Mouse (Mus musculus) activated CD4-positive, CD25-positive, alpha-beta regulatory T cell (primary cell): ENCODE results near the gene Slc25a29. TPM values are rescaled to one million over a fixed set of nuclear protein-coding genes. Genes with fewer than 3 reads are reported as not detected.

ENCODE experiments used
- polyA plus RNA-seq, 2 experiments: library from polyadenylated mRNA; unstranded; fragments of 100-300 nt; shearing (Covaris generic); gene quantifications; one replicate each; pipeline ENCODE4 v1.2.1; 2017

Slc25a29 gene
- 1 to 10 TPM; 4.2 to 4.9 TPM for polyA plus RNA-seq

DNA sequence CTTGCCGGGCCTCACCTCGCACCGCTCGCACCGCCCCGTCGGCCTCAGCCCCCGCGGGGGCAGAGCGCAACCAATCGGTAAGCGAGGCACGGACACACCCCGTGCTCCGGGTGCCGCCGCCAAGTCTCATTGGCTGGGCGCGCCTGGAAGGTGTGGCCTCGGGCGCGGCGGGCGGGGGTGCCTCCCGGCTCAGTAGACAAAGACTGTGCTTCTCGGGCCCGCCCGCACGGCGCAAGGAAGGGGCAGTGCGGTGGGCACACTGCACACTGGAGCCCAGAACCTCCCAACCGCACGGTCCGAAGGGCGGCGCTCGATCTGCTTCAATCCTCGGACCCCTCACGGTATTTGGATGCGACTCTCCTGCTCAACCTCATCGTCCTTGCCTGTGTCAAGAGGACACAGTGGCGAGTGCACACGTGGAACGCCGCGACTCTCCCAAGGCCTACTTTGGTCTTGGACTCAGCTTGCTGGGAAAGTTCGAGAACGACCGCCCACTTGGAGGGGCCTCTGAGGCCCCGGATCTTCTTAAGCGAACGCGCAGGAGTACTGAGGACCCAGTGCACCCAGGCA, at the start of gene Slc25a29, which contains the start of gene Slc25a47:
Gene Slc25a29 (minus strand): TSS at position 44 of the 570 bp plus-strand sequence.
Gene Slc25a47 (plus strand): TSS at position 207 of the 570 bp plus-strand sequence.

GRCm38 (mm10) chr12:108792546-108793452, 42.9 kb downstream of the Slc25a29 start, which contains the start of gene Yy1:
Gene Yy1 (plus strand): TSS chr12:108792973.

Other genes starting within 250 kb of the Slc25a29 start
- gene Degs2, start 133.6 kb downstream of the Slc25a29 start, polyA plus RNA-seq = 1 to 10 TPM; 2.4 to 4.8 TPM
- gene Yy1, start 42.9 kb downstream of the Slc25a29 start, polyA plus RNA-seq = 10 to 100 TPM; 15.9 to 16.6 TPM
- gene Slc25a47, start 163 bp upstream of the Slc25a29 start, polyA plus RNA-seq = 1 to 10 TPM in 1 of 2 experiments, under 1 TPM in 1; 0.43 to 1.3 TPM
- gene Wdr25, start 57.7 kb upstream of the Slc25a29 start, polyA plus RNA-seq = 1 to 10 TPM; 6.1 to 6.6 TPM
- gene Wars, start 58.3 kb upstream of the Slc25a29 start, polyA plus RNA-seq = 100 to 1,000 TPM in 1 of 2 experiments, 10 to 100 TPM in 1; 67.3 to 104 TPM
- 1 to 10 TPM; 1.1 to 2.6 TPM for gene Begain, start 232.3 kb upstream of the Slc25a29 start, polyA plus RNA-seq